Mouse (Mus musculus): ENCODE data around the gene Gyg.

- TF ChIP-seq CTCF (IDR thresholded peaks at IDR 0.05; ENCODE audit: extremely low read depth, insufficient read depth, insufficient read length, insufficient replicate concordance) (no peak), POLR2A (IDR thresholded peaks at IDR 0.05; ENCODE audit: low read depth, low read length) (no peak)
Observed at GRCm38 (mm10) chr3:20133745-20134144, 21.4 kb downstream of the Gyg start.

All from spleen, adult 2 months (tissue).